Mouse (Mus musculus): ENCODE data around the gene Eef1akmt2.
A peak's percentile ranks its signal among the peaks of the same experiment; 100 is the strongest.

The Eef1akmt2 gene

DNA sequence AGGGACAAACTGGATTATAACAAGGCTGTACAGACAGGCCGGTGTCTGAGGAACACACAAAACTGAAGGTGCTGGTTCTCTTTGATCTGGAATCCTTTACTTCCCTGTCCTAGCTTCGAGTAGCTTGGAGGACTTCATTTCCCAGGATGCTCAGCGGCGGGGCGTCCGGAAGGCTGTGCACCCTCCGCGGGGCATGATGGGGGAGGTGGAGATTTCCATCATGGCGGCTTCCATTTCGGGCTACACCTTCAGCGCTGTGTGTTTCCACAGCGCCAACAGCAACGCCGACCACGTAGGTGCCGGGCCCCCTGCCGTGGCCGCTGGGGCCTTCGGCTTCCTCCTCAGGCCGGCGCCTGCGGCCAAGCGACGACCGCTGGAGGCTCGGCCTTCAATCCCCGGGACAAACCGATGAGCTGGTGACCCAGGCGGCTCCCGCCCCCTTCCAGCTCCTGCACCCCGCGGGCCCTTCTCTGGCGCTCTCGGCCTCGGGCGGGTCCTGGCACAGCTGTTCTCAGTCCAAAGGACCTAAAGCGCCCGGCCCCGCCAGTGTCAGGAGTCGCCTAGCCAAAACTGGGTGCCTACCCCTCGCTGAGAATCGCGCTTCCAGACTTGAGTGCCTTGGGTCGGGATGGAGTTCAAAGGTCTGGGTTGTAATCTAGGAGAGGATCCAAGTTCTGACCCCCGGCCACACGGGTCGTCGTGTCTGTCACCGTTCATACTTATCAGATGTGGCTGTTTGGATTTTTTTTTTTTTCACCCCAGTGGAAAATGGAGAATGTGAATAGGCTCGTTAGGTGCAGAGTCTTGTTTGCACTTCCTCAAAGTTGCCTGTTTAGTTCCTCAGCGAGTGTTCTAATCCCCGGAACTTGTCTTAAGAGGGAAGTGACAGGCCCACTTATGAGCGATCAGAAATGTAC, 6.8 kb upstream of the Eef1akmt2 start, which contains the start of gene Abraxas2:
Gene Abraxas2 (plus strand): TSS at position 184 of the 917 bp plus-strand sequence.
- peak; percentile 91 to 92 for DNase-seq

DNA sequence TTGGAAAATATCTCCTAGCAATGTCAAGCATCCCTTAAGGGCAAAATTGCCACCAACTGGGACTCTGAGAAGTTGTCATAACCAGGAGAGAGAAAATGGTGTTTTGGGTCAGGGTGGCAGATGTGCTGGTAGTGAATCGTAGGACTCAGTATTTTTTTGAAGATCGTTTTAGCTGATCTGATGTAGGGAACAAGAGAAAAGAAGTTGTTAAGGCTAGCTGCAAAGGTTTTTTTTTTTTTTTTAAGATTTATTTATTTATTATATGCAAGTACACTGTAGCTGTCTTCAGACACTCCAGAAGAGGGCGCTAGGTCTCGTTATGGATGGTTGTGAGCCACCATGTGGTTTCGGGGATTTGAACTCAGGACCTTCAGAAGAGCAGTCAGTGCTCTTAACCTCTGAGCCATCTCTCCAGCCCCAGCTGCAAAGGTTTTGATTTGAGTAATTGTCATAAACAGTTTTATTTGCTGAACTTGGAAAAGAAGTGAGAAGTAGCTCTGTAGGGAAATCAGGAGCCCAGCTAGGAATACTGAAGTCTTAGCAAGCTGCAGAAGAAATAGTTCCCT, 5.7 kb upstream of the Eef1akmt2 start:
- no peak for DNase-seq

DNA sequence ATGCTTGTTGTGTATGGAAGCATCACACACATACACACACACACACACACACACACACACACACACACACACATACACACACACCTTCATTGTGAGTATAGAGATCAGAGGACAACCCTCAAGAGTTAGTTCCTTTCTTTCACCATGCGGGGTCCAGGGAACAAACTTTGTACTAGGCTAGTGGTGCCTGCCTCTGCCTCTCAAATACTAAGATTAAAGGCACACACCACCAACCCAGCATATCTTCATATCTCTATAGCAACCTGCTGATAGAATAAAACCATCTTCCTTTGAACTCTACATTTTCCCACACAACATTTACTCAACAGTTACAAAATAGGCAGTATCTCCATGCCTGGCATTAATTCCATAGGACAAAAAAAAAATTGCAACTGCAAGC, 3.6 kb upstream of the Eef1akmt2 start:
- DNase-seq, result no peak

DNA sequence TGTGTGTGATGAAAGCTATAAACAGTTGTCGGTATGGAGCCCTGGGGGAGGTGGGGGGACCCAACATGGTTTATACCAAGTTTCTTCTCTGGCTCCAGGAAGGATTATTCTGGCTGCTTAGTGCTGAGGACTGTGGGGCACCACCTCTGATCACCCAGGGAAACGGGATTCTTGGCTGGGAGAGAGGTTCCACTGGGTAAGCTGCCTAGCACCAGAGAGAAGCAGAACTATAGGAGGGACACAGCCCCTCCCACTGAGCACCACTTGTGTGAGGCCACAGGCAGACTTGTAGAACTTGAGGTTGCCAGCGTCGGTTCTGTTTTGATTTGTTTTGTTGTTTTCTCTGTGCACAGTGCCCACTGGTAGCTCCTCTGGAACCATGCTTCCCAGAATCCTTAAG, 1.5 kb upstream of the Eef1akmt2 start:
- DNase-seq, result no peak

DNA sequence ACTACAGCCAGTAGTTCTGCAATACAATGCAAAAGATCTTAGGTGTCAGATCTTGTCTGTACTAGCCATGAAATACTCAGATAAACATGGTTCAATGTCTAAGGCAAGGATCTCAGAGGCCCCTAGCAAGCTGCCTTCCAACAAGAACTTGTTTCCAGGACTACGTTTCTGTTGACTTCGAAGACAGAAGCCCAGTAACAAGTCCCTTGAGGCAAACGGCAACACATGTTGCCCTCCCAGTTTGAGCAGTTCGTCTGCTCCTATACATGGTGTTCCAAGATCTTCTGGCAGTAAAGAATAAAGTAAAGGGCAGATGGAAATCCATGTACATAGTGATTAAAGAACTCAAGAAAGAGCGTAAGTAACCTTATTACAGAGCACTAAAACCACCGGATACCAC, 888 bp upstream of the Eef1akmt2 start:
- DNase-seq, result no peak

DNA sequence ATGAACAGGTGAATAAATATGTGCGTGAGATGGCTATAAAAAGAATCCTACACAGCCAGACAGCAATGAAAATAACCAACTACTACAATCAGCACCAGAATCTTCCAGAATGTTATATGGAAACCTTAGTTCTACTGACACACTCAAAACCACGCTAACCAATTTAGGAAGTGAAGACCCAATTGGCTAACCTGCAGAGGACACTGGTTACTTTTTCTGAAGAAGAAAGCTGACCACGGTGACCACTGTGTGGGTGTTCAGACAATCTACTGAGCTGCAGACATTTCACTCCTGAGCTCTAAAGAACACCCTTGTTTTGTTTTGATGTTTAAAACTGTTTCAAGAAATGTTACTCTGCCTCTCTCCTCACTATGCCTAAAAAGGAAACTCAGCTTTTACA, 9.3 kb downstream of the Eef1akmt2 start:
- no peak for DNase-seq

DNA sequence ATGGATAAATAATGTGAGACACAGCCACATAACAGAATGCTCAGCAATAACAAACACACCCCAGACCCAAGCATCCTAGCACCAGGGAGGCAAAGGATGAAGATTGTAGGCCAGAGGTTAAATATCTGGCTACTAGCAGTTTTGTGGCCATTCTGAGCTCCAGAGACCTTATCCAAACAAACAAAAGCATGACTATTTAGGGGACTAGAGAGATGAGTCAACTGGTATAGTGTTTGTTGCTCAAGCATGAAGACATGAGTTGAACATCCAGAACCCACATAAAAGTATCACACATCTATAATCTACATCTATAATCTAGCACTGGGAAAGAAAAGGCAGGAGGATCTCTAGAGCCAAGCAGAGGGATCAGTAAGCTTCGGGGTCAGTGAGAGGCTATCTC, 10.0 kb downstream of the Eef1akmt2 start:
- no peak for DNase-seq

DNA sequence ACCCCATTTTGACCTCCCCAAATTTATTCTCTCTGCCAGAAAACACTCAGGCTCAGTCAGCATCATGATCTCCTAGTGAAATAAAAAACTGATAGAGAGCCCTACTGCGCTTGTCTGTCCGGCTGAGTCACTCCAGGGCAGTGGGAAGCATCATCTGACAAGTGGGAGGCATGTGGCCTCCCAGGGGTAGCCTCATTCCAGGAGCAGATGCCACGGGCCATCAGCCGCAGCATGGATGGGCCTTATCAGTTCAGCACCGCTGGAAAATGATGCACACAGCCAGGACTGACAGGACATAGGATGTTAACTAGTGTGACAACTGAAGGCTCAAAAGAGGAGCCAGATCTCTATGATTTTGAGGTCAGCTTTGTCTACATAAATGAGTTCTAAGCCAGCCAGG, 11.2 kb downstream of the Eef1akmt2 start:
- DNase-seq, result no peak

DNA sequence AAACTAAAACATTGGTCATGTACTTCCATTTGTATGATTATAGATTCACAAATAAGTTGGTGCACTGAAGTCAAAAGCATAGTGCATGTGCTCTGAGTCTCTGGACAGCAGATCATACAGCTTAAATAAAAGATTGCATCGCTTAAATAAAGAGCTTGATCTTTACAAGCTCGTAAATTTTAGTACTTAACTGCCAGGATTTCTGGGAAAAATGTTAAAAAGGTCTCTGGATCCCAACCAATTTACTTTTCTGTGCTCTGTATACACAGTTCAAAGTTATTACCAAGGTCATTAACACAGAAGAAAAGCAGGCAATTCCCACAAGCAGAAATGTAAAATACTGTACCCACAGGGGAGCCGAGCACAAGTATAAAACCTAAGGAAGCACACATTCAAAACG, 21.5 kb downstream of the Eef1akmt2 start:
- no peak for DNase-seq

DNA sequence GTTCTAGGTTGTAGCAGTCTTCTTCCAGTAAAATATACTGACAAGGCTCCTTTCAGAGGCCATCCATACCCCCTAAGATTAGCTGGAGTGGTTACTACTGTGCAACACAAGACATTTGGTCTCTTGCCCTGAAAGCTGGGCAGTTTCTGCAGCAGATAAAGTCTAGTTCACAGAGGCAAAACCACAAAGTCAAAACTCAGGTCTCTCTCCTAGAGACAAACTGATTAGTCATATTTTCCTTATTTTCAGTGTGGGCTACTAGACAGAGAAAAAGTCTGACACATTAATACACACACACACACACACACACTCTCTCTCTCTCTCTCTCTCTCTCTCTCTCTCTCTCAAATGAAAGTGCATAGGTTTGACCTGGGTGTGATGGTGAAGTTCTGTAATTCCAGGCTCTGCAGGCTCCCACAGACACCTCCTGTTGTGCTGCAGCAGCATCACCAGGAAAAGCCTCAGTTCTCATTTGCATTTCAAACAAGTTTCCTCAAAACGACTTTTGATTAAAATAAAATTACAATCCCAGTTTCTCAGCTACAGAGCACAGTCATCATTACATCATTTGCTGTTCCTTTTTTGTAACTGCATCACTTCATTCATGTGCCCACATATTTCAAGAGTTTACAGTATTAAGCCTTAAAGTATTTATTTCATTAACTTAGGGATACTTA, 28.0 kb downstream of the Eef1akmt2 start:
- DNase-seq, result no peak

DNA sequence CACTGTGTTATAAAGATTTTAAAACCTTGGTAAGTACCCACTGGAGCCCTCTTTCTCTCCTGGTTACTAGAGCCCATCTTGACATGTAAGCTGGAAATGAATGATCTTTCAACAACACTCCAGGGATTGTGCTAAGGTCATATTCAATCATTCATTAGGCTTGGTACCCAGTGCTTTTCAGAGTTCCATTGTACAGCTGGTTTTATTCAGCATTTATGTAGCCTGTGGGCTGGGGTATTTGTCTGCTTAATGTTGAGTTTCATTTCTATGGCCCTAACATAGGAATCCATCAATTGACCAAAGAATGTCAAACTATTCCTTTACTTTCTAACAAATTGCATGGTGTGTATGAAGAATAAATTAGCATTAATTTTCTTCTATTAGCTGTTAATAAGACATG, 28.6 kb downstream of the Eef1akmt2 start:
- no peak for DNase-seq

DNA sequence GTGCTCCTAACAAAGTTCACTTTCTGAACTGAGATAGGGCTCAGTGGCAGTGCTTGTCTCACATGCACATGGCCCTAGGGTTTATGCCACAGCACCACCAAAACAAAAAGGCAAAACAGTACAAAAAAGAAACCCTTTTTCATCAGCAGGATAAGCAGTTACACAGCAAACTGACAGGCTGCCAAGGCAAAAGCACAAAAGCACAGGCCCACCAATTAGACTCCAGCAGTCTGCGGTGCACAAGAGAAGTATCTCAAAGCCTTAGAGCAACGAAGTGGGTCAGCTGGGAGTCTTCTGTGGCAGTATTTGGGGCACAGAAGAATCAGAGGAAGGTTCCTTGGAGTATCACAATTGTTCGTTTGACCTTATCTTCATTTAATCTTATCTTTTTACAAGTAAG, 31.8 kb downstream of the Eef1akmt2 start:
- DNase-seq, result no peak

DNA sequence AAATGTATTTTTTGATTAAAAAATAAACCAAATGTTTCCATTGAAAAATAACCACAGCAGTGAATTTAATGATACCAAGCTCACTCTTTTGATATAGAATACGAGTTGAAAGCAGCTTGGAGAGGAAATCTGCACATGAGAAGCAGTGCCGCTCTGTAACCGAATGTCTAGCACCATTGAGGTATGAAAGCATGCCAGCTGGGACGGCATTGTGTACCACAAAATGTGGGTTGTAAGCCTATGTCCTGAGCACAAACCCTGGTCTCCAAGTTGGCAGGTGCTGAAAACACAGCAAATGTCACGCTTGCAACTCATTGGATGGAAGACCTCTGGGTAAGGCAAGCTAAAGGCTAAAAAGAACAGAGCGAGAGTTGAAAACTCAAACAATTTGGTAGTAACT, 35.4 kb downstream of the Eef1akmt2 start:
- no peak for DNase-seq

DNA sequence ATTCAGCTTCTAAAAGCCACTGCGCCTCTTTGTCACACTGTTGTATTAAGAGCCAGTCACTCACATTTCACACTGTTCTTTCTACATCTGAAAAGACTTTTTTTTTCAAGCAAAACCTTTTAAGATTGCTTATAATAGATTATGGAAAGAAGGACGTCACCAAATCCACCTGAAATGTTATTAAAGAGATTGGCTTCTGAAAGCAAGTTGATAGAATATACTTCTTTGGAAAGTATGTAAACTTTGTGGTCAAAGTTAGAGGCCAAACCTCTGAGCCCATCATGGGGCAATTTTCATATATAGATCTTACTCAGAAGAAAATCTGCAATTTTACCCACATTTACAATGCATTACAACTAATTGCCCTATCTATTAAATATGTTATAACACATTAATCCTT, 35.9 kb downstream of the Eef1akmt2 start:
- DNase-seq, result no peak

DNA sequence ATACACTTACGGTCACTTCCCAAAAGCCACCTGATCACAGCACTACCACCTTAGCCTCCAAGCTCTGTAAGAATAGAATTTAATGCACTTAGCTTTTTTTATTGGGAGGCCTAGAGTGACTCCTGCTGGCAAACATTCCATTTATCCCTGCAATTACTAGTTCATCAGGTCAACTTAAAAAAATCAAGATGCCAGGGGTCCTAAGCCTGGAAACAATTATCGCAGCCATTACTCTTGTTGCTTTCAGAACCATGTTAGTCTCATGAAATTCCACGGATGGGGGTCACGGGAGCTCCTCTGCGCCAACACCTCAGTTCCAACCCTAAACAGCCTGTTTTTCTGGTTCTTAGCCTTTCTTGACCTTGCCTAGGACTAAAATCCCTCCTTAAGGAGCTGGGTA, 37.4 kb downstream of the Eef1akmt2 start:
- DNase-seq, result no peak

DNA sequence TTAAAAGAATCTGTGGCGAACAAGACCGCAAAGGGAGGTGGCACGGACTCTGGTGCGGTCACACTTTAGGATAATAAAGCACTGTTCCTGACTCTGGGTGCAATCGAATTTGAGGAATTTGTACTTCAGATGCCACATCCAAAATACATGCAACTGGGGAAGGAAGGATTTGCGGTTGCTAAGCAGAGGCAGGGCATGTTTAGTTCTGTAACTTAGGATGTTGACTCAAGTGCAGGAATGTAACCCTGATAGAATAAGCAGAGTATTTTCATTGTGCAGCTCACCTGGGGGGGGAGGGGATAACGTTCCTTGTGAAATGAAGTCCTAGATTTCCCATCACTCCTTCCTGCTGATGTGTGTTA, 38.4 kb downstream of the Eef1akmt2 start:
- DNase-seq, result no peak

DNA sequence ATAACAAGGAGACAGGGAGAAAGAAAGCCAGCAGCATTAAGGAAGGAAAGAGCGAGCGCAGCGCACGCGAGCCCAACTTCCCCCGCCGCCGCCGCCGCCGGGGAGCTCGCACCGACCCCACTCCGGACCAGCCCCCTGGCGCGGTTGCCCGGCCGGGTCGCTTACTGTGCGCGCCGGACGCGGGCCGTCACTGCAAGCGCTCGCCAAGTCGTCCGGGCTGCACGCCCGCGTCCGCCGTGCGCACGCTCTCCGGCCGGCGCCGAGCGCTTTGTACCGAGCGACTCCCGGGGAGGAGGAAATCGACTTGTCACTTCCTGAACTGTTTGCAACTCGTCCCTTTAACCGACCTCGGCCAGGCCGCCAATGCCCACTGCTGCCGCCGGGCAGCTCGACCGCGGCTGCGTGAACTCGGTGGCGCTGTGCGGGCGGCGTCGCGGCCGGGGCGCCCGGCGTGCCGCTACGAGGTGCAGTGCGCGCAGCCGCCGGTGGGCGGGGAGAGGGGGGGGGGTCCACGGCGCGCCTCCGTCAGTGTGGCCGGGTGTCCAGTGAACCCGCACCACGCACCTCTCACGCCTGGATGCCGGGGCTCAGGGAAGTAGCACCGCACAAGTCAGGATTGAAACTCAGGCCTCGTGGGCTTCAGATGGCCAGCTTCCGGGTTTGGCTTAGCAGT, 38.9 kb downstream of the Eef1akmt2 start, which contains the start of gene Fam53b:
Gene Fam53b (minus strand): TSS at position 471 of the 673 bp plus-strand sequence.
- DNase-seq, result peak; percentile 83 to 84

DNA sequence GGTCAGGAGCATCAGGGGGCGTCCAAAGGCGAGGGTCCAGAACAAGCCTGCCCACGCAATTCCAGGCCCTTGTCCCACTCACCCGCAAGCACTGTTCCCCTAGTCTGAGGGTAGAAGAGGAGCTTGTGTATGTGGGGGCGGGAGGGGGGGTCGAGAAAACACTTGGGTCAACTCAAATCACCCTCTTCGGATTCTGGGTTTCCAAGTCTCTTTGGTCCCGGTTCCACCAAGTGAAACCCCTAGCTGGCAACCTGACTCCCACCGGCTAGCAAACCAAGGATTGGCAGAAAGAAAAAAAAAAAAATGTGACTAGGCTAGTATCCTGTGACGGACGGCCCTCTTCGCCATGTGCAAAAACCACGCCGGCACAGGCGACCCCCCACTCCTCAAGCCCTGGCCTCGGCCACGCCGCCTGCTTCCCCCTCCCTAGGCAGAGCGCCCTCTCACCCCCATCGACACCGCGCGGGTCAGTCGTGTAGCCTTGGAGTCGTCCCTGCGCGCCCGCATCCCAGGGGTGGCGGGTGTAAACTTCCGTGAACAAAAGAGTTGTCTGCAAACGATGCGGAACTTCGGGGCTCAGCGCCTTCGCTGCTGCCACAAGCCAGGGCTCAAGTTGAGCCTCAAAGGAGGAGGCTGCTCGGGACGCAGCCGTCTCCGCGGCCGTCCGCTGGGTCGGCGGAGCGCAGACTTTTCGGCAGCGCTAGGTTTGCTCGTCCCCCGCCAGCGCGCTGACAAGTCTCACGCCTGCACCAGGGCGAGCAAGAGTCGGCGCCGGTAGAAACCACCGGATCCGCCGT, 39.7 kb downstream of the Eef1akmt2 start:
- DNase-seq, result peak; percentile 57 to 61

DNA sequence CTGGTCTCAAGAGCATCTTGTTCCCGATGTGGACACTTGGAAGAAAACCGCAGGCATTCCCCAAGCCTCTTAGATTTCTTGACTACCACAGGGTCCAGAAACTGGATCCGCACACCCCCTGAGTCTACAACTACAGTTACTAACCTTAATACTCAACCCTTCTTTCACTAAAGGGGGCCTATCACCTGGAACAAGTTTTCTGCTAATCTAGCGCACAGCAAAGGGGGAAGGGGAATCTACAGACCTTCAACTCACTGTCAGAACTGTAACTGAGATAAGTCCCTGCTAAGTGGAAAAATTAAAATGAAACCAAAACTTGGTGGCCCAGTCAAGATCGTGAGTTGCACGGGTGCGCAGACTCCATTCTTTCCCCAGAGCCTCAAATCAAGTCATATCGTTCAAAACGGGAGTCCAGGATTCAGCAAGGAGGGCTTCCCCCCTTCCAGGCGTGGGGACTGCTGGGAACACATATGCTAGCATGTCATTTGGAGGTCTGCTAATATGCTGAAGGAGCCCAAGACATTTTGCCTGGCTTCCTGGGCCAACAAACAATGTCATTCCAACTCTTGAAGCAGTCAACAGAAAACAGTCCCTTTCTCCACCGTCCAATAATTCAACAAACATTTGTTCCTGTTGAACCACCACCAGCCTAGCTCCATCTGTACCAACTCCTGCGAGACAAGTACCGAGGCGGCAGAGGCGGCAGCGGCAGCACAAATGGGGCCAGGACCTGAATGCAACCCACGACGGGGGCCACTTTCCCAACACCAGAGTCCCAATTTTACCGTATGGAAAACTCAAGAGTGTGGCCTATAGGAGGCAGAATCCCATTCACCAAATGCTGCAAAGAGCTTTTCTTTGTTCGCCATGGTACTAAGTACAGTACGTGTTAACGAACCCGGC, 40.5 kb downstream of the Eef1akmt2 start:
- DNase-seq, result peak; percentile 49 to 67

DNA sequence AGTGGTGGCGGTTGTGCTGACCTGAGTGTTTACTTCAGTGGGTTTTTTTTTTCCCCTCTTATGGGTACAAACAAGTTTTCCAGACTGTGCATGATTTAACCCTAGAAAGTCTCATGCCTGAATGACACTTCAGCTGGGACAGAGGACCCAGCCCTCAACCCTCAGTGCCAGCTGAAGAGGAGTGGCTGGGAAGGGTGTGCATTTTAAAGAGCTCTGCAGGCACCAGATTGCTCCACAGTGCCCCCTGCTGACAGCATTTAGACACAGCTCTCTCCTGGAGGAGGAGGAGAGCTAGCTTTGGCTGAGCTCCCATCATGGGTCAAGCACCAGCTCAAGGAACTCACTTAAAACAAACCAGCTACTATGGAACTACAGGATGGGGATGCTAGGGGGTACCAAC, 41.6 kb downstream of the Eef1akmt2 start:
- DNase-seq, result peak; percentile 96 to 97

DNA sequence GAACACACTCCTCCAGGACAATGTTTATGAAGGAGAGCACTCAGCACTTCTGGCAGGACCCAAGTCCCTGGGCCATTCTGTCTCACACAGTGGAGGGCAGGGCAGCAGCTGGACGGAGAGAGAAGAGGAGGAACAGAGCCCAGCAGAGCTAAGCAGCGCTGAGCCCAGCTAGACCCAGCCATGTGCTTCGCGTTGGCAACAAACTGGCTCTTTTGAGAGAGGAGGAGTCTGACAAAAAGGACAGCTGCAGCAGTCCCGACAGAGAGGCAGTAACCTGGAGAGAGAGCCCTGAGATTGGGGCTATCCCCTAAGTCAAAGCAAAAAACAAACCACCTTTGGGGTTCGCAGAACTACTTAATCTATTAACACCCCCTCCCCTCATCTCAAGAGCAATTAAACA, 42.1 kb downstream of the Eef1akmt2 start:
- DNase-seq, result peak in 1 of 2 experiments; percentile 57
